Mouse (Mus musculus) T-helper 17 cell (primary cell): ENCODE measurements around the gene Olfr965.

Source experiments
- in situ Hi-C, 2 experiments: fragments of 300-600 bp; cut with MboI, MseI; formaldehyde crosslinking; loops; 1 replicate in 1 of 2; 2 replicates in 1 of 2; pipeline ENCODE4 v1.15.1; 2025; ENCODE audit warnings: high pct_unique_total_duplicates in 2 of 2

Olfr965 gene

DNA sequence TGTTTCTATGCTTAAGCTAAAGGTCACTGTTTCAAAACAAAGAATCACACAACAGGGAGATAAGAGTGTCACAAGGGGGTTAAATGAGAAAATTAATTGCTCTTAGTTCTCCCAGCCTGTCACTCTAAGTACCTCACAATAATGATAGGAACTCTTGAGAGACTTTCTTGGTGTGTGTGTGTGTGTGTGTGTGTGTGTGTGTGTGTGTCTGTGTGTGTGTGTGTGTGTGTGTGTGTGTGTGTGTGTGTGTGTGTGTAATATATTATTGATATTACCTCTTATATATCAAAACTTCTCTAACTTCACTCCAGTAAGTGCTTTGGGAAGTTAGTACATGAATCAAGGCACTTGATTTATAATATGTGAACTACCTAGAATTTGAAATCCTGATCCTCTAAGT lies at the start of gene Olfr965:
Gene Olfr965, plus strand, starts transcription at position 301 of the 400 bp plus-strand sequence.
- in situ Hi-C loops: no loop called here

- in situ Hi-C loops: no loop called here
Measured at GRCm38 (mm10) chr9:39666905-39667304, 44.2 kb upstream of the Olfr965 start, which contains the start of gene Olfr963. TSS of gene Olfr963 (plus strand) at chr9:39667205.

DNA sequence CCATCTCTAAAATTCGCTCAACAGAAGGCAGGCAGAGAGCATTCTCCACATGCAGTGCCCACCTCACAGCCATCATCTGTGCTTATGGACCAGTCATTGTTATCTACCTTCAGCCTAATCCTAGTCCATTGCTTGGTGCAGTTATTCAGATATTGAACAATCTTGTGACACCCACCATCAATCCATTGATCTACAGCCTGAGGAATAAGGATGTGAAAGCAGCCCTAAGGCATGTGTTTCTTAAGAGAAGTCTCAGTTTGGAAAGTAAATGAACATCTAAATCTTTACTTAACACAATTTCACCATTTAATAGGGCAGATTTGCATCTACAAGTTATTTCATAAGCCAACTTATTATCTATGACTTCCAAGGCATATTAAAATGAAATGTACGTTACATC lies 41.4 kb upstream of the Olfr965 start:
- in situ Hi-C loops: no loop called here

DNA sequence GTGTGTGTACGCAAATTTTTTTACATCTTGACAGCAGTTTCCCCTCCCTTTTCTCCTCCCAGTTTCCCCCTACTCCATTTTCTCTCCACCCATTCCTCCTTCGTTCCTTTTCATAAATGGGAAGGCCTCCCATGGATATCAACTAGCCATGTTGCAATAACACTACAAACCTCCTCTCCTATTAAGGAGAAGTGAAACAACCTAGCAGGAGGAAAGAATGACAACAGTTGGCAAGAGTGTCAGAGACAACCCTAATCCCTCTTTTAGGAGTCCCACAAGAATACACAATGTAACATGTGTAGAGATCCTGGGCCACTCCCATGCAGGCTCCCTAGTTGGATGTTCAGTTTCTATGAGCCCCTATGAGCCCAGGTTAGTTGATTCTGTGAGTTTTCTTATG lies 36.3 kb upstream of the Olfr965 start:
- in situ Hi-C loops: no loop called here

GRCm38 (mm10) chr9:39678557-39678956 lies 32.6 kb upstream of the Olfr965 start:
- in situ Hi-C loops: no loop called here

GRCm38 (mm10) chr9:39679280-39679679 lies 31.9 kb upstream of the Olfr965 start:
- in situ Hi-C loops: no loop called here

DNA sequence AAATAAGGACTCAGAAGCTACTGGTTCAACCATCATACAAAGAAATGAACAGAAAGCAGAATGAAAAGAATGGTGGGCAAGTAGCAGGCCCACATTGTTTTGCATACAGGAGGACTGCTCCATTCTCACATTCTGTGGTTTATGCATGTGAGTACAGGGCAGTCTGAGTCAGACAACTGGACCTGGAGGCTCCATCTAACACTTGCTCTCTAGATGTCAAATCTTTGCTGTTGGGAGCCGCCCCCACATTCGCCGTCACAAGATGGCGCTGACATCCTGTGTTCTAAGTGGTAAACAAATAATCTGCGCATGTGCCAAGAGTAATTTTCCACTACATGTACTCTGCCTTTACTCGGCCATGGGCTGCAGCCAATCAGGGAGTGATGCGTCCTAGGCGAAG lies 10.0 kb upstream of the Olfr965 start:
- in situ Hi-C loops: loop anchor here in 1 of 2 experiments (10.0 kb wide), 1 partner anchor 1674 kb away; no protein-coding TSS in a partner anchor

DNA sequence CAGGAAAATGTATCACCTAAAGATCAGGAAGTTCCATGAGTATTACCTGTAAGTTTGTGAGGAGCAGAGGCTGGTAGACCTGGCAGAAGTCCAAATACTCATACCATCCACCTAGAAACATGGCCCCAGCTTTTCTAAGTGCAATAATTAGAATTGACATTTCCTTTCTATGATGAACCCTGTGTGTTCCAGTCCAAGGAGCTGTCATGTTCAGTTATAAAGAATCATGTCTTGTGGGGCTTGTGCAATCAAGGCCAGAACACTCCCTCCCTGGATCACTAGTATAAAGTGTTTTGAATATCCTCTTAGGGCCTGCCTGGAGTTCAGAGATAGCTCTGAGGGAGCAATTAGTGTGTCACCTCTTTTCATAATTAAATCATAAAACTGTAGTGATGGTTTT lies 4.1 kb upstream of the Olfr965 start, which contains the start of gene Olfr149:
Gene Olfr149, minus strand, starts transcription at position 101 of the 400 bp plus-strand sequence.
- in situ Hi-C loops: loop anchor here in 1 of 2 experiments (10.0 kb wide), 1 partner anchor 1668 kb away; no protein-coding TSS in a partner anchor

- in situ Hi-C loops: loop anchor here in 1 of 2 experiments (10.0 kb wide), 1 partner anchor 1666 kb away; no protein-coding TSS in a partner anchor
Measured at GRCm38 (mm10) chr9:39708958-39709357, 2.2 kb upstream of the Olfr965 start.

GRCm38 (mm10) chr9:39730678-39731077 lies 19.5 kb downstream of the Olfr965 start, which contains the start of gene Olfr150:
TSS of gene Olfr150 (plus strand) at chr9:39730978.
- in situ Hi-C loops: no loop called here

GRCm38 (mm10) chr9:39740741-39741140 lies 29.6 kb downstream of the Olfr965 start:
- in situ Hi-C loops: no loop called here

DNA sequence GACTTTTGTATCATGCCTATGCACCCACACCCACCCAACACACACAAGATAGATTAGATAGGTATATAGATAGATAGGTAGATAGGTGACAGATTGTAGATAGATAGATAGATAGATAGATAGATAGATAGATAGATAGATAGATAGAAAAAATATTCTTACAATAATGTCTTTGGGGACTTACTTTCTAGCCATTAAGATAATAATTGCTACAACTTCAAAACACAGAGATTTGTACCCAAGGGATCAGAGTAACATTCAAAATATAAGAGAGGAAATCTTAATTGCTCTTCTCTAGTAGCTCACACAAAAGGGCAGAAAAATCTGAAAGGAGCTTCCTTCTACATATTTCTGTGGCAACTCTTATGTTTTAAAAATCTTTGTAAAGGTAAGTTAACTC lies 34.8 kb downstream of the Olfr965 start, which contains the start of gene Olfr967:
Gene Olfr967, plus strand, starts transcription at position 301 of the 400 bp plus-strand sequence.
- in situ Hi-C loops: no loop called here

DNA sequence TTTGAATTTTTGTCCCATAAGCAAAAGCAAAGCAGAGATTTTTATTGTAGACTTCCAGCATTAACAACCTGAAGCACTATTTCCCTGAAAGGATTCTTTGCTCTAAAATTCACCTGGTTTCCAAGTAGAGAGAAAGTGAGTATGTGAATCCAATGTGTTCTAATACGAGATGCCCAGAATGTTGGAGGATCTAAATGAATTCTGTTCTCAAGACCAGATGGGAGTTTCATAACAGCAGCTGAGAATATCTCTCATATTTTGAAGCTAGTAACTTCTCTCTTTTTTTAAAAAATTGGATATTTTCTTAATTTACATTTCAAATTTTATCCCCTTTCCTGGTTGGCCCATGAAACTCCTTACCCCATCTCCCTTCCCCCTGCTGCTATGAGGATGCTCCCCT lies 35.3 kb downstream of the Olfr965 start:
- in situ Hi-C loops: no loop called here
